Mouse (Mus musculus) cerebellum, adult 2 months (tissue): ENCODE data around the gene Mettl21a.

Experiments used
- CTCF ChIP-seq: fragments of 200-500 bp; IDR thresholded peaks from 2 replicates; pipeline ENCODE4 v1.5.1; 2011; ENCODE audit warnings: low read depth, mild to moderate bottlenecking, control low read depth, low read length, moderate library complexity, borderline replicate concordance; ENCODE audit not compliant: insufficient read depth
- POLR2A ChIP-seq: fragments of 200-500 bp; IDR thresholded peaks from 2 replicates; pipeline ENCODE4 v1.6.1; 2011; ENCODE audit warnings: low read length, control low read depth, borderline replicate concordance; ENCODE audit not compliant: insufficient read depth

- TF ChIP-seq CTCF (no peak), POLR2A (no peak)
Observed at GRCm38 (mm10) chr1:64603381-64603780, 13.7 kb downstream of the Mettl21a start.
